ENCODE assay signal across 8 mouse cellular contexts in the genomic region with DNA sequence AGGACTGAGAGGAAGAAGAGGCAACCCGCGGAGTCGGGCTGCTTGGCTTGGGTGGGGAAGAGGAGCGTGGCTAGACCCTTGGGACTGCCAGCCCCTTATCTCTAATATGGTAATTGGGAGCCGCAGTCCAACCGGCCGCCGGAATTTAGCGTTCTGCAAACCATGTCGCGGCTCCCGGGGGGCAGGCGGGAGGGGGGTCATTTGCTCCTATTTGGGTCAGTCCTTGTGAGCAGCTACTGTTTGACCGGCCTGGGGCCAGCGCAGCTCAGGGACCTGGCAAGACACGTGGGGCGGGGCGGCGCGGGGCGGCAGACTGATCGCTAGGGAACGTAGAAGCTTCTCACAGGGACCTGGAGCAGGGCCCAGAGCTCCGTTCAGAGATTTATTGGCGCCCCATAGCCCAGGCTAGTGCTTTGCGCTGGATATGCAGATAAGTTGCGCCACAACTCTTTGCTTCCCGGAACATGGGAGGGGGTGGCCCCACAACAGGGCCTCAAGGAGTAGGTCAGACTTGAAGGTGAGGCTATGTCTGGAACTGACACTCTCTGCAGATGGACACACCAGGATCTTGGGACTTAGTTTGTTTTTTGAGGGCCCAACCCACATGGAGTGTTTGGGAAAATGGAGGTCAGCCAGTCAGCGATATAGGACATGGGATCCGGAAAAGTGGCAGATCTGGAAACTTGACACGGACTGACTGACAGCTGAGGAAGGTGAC. TPM values are rescaled to one million over a fixed set of nuclear protein-coding genes. Genes with fewer than 3 reads are reported as not detected.
A peak's percentile ranks its signal among the peaks of the same experiment; 100 is the strongest.
DNase-seq lines count a peak whose midpoint lies in the region; ATAC-seq lines count a peak whose summit lies in the region.

No protein-coding gene starts in this region.

- DNase-seq in MN1 (ENCODE audit: low spot score) = peak; percentile 74
- peak; percentile 81 to 82 for DNase-seq in cerebellum, postnatal 10 days
- peak; percentile 70 to 83 for DNase-seq in frontal cortex, postnatal 10 days (ENCODE audit: low spot score in 2 of 2)
- peak; percentile 57 for DNase-seq in hindbrain, embryonic 11.5 days (ENCODE audit: low spot score)
- DNase-seq in layer of hippocampus, postnatal 14 days (ENCODE audit: low spot score in 2 of 2) = peak; percentile 66 to 77
- DNase-seq in lung, postnatal 25 days (ENCODE audit: low spot score) = peak; percentile 83
- DNase-seq in retina, postnatal 1 day = peak; percentile 80
- peak; percentile 74 for DNase-seq in thymus, postnatal 4 days

- WGBS in hindbrain, embryonic 11.5 days = 3% methylated on average over 31 of the region's 31 CpGs

- peak overlapping the region; percentile 66 for H3K4me3 ChIP-seq in hindbrain, embryonic 11.5 days (ENCODE audit: low read depth, low read length)

- peak overlapping the region; percentile 71 for H3K4me2 ChIP-seq in hindbrain, embryonic 11.5 days (replicated peaks; ENCODE audit: low read depth, low read length)

- H3K36me3 ChIP-seq in hindbrain, embryonic 11.5 days (ENCODE audit: control insufficient read depth, insufficient read depth, low read length) = 0 out of 2 replicates have a peak, but pooled peaks cover 2% of the 10 kb centered on the region

- no peaks in the 10 kb centered on the region for H3K9me3 ChIP-seq in hindbrain, embryonic 11.5 days (ENCODE audit: control insufficient read depth, low read length)

- H3K27ac ChIP-seq in hindbrain, embryonic 11.5 days (ENCODE audit: low read depth, low read length) = peak overlapping the region; percentile 98

- peak; percentile 46 for ATAC-seq in hindbrain, embryonic 11.5 days (ENCODE audit: low FRiP score)

- H3K9ac ChIP-seq in hindbrain, embryonic 11.5 days (ENCODE audit: low read depth, low read length) = peak overlapping the region; percentile 88

- no peaks in the 10 kb centered on the region; the same call in 1 of the 2 replicates for H3K27me3 ChIP-seq in hindbrain, embryonic 11.5 days (ENCODE audit: control insufficient read depth, insufficient read depth, low read length)

- peaks cover 12% of the 10 kb centered on the region; the same call in 1 of the 2 replicates for H3K4me1 ChIP-seq in hindbrain, embryonic 11.5 days (replicated peaks; ENCODE audit: control insufficient read depth, insufficient read depth, low read length)

RNA-seq across cellular contexts. Expression of gene Gpr137, which starts 9.9 kb away (rescaled TPM):
- polyA plus RNA-seq in hindbrain, embryonic 11.5 days (2014; fragmentation: Nextera tagmentation; extraction: Ambion mirVana) = 27.9 and 34.0 TPM in 2 replicates
- total RNA-seq in layer of hippocampus, postnatal 14 days (2021) = 10 to 100 TPM; 88.1 to 94.9 TPM

RNA-seq across cellular contexts. Expression of gene Bad, which starts 10.5 kb away (rescaled TPM):
- polyA plus RNA-seq in hindbrain, embryonic 11.5 days (2014; fragmentation: Nextera tagmentation; extraction: Ambion mirVana) = 61.7 and 63.9 TPM in 2 replicates
- 10 to 100 TPM; 37.4 to 39.2 TPM for total RNA-seq in layer of hippocampus, postnatal 14 days (2021)

RNA-seq across cellular contexts. Expression of gene Kcnk4, which starts 17.8 kb away (rescaled TPM):
- polyA plus RNA-seq in hindbrain, embryonic 11.5 days (2014; fragmentation: Nextera tagmentation; extraction: Ambion mirVana) = 0.18 and 0.49 TPM in 2 replicates
- total RNA-seq in layer of hippocampus, postnatal 14 days (2021) = 10 to 100 TPM; 26.2 to 26.9 TPM

RNA-seq across cellular contexts. Expression of gene Ppp1r14b, which starts 22.6 kb away (rescaled TPM):
- 180 and 249 TPM in 2 replicates for polyA plus RNA-seq in hindbrain, embryonic 11.5 days (2014; fragmentation: Nextera tagmentation; extraction: Ambion mirVana)
- total RNA-seq in layer of hippocampus, postnatal 14 days (2021) = 100 to 1,000 TPM in 1 of 2 experiments, 10 to 100 TPM in 1; 96.6 to 107 TPM

RNA-seq across cellular contexts. Expression of gene Plcb3, which starts 24.1 kb away (rescaled TPM):
- polyA plus RNA-seq in hindbrain, embryonic 11.5 days (2014; fragmentation: Nextera tagmentation; extraction: Ambion mirVana) = 14.6 and 14.8 TPM in 2 replicates
- total RNA-seq in layer of hippocampus, postnatal 14 days (2021) = 10 to 100 TPM; 14.7 to 15.9 TPM

Comparison
In these comparisons a context has a peak if more than half of its experiments do, and no peak if none do; other contexts are left out.
1. Peak in every context shown above with its lines: DNase-seq, ATAC-seq, H3K4me3 ChIP-seq and H3K27ac ChIP-seq.